Mouse (Mus musculus): ENCODE data around the gene Brd4.

DNA sequence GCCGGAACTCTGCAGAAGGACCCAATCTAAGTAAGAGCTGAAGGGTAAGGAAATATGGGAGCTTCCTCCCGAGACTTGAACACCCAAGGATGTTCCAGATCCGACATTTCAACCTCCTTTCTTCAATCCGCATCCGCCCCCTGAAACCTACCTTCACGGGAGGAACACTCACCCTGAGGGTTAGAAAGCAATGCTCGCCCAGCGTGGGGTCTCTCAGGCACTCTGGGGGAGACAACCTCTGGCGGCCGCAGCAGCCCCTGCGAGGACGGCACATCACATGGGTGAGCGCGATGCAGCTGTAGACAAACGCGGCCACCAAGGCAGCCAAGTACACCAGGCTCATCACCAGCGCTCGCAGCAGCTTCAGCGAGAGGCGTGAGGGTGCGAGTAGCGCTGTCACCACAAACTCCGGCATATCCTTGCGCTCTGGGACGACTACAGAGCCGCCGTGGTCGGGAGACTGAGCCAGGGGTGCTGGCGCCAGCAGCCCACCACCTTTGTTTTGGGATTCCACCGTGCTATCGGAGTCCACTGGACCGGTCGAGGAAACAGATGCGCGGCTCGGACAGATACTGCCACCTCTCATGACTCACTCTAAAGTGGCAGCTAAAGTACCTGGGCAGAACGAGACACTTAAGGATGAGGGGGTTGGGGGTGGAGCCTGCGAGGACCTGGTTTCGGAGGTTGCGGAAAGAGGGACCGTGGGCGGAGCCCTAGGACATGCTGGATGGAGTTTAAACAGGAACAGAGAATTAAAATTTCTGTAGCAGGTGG lies 95.5 kb downstream of the Brd4 start, which contains the start of gene Ephx3:
- TF ChIP-seq CTCF (IDR thresholded peaks at IDR 0.05; ENCODE audit: borderline replicate concordance, insufficient read depth, low read length) (no peak), POLR2A (IDR thresholded peaks at IDR 0.05; ENCODE audit: low read depth, low read length) (no peak)

Data from embryonic fibroblast, embryonic 13.5 days (primary cell).